Mouse (Mus musculus) liver, embryonic 14.5 days (tissue): ENCODE results near the gene Ang4. TPM values are rescaled to one million over a fixed set of nuclear protein-coding genes. Genes with fewer than 3 reads are reported as not detected.
A peak's percentile ranks its signal among the peaks of the same experiment; 100 is the strongest.

Experiments
- ATAC-seq: fragments of 200-750 bp; cut with Nextera tagmentation; 2 replicates; pipeline ENCODE4 v1.8.0; 2017; ENCODE audit warnings: moderate number of reproducible peaks, mild to moderate bottlenecking, moderate library complexity; ENCODE audit not compliant: insufficient read depth
- DNase-seq, 3 experiments: peaks; one replicate each; pipeline ENCODE4 v3.0.0-alpha.2; 2012 to 2013; ENCODE audit warnings: low read depth in 3 of 3, low spot score in 3 of 3
- H3K27ac ChIP-seq: fragments of 300-500 bp; sonication (generic); 2 replicates; pipeline ENCODE4 v1.5.1; 2014; ENCODE audit warnings: moderate library complexity, mild to moderate bottlenecking, control low read depth, inconsistent platforms
- H3K27me3 ChIP-seq: fragments of 300-500 bp; sonication (generic); 2 replicates; pipeline ENCODE4 v1.6.1; 2014; ENCODE audit warnings: mild to moderate bottlenecking, low read length, moderate library complexity; ENCODE audit not compliant: control insufficient read depth, insufficient read depth
- H3K36me3 ChIP-seq: fragments of 300-500 bp; sonication (generic); replicated peaks from 2 replicates; pipeline ENCODE4 v1.6.1; 2014; ENCODE audit warnings: low read depth; ENCODE audit not compliant: control insufficient read depth, insufficient read depth
- H3K4me1 ChIP-seq, 2 experiments: fragments of 200-500 bp in 1 of 2; fragments of 300-500 bp in 1 of 2; sonication (generic) in 1 of 2; replicated peaks; 2 replicates each; pipeline ENCODE4 v1.6.1; 2012 to 2014; ENCODE audit warnings: antibody characterized with exemption in 1 of 2, inconsistent platforms in 1 of 2, low read length in 1 of 2; ENCODE audit not compliant: control insufficient read depth in 2 of 2, insufficient read depth in 2 of 2
- H3K4me2 ChIP-seq: fragments of 300-500 bp; sonication (generic); 2 replicates; pipeline ENCODE4 v1.6.1; 2014; ENCODE audit warnings: low read depth, mild to moderate bottlenecking, control low read depth, moderate library complexity
- H3K4me3 ChIP-seq, 2 experiments: fragments of 200-500 bp in 1 of 2; fragments of 300-500 bp in 1 of 2; sonication (generic) in 1 of 2; 2 replicates each; pipeline ENCODE4 v1.5.1; 2012 to 2014; ENCODE audit warnings: low read depth in 2 of 2, low read length in 2 of 2, mild to moderate bottlenecking in 2 of 2, control low read depth in 1 of 2, inconsistent platforms in 1 of 2, moderate library complexity in 1 of 2; ENCODE audit not compliant: insufficient read depth in 1 of 2
- H3K9ac ChIP-seq: fragments of 300-500 bp; sonication (generic); replicated peaks from 2 replicates; pipeline ENCODE4 v1.6.1; 2014; ENCODE audit warnings: mild to moderate bottlenecking, control low read depth, moderate library complexity
- H3K9me3 ChIP-seq: fragments of 300-500 bp; sonication (generic); 2 replicates; pipeline ENCODE4 v1.6.1; 2016; ENCODE audit warnings: low read length, mixed read lengths; ENCODE audit not compliant: control insufficient read depth
- CTCF ChIP-seq: IDR thresholded peaks from 2 replicates; pipeline ENCODE4 v1.5.1; 2016; ENCODE audit warnings: antibody characterized with exemption, low read depth, control low read depth
- EP300 ChIP-seq: IDR thresholded peaks from 2 replicates; pipeline ENCODE4 v1.6.1; 2016; ENCODE audit warnings: antibody characterized with exemption, low read depth
- WGBS: fragments of 180-500 bp; shearing (Covaris S2); extraction: QIAGEN DNeasy Blood & Tissue Kit; methylation state at CpG from one replicate; pipeline ENCODE4 v1.1.7; 2014; ENCODE audit not compliant: insufficient replicate concordance; 5-methylcytosine and 5-hydroxymethylcytosine counted together
- polyA plus RNA-seq, 2 experiments: library from polyadenylated mRNA; depleted of rRNA in 1 of 2; stranded (reverse) in 1 of 2; unstranded in 1 of 2; fragments of >200 nt; fragmentation: Nextera tagmentation in 1 of 2; extraction: Ambion mirVana in 1 of 2; gene quantifications; 2 replicates each; pipeline versions ENCODE4 v1.2.1 to v1.2.3; 2012 to 2014

Gene Ang4
- polyA plus RNA-seq (2012; rRNA removed) (not detected in 2 replicates), polyA plus RNA-seq (2014; fragmentation: Nextera tagmentation; extraction: Ambion mirVana) (not detected in 2 replicates)

DNA sequence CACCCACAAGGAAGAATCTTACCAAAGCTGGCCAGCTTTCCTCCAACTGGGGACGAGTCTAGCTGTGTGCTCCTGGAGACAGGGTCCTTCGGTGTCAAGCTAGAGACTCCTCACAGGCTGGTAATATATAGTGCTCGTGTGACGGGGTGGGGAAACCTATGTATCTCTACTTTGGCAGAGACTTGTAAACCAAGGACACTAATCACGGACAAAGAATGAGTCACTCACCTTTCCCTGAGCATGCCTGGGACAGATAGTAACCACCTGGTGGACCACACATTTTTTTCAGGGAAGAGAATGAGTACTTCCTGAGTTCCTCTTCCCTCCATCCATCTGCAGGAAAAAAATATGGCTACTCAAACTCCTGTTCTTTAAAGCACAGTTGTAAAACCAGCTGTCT lies at the start of gene Ang4:
TSS of gene Ang4 (minus strand) at position 101 of the 400 bp plus-strand sequence.
- Histone ChIP-seq H3K9ac (no peak within 1 kb of the TSS), H3K36me3 (no peaks in the 10 kb centered on the region), H3K9me3 (no peaks in the 10 kb centered on the region), H3K27me3 (no peaks in the 10 kb centered on the region), H3K4me1 (no peaks in the 10 kb centered on the region), H3K4me3 (no peak within 1 kb of the TSS), H3K27ac (no peak within 1 kb of the TSS), H3K4me2 (no peak within 1 kb of the TSS)
- DNase-seq (no peak), ATAC-seq (no peak)
- WGBS = 50% methylated on average over 5 of the region's 5 CpGs
- TF ChIP-seq CTCF (no peak), EP300 (no peak)

DNA sequence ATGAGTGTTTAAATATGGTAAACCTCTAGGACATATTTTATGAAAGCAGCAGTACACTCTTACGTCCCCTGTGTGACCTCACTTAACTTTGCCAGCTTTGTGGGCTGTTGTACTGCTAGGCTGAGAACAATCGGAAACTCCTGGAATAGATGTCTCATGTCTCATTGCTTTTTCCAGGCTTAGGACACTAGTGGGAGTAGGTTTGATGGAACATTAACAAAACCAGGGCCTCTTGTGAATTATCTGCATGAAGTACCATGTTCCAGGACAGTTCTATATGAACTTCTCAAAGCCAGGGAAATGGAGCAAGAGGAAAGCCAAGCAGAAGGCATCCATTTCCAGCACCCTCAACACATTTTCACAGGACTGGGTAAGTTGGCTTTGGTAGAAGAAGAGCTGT lies 26.4 kb upstream of the Ang4 start, which contains the start of gene AY358078:
TSS of gene AY358078 (plus strand) at position 301 of the 400 bp plus-strand sequence.
- Histone ChIP-seq H3K27ac (no peak within 1 kb of the TSS), H3K4me2 (no peak within 1 kb of the TSS), H3K27me3 (no peaks in the 10 kb centered on the region), H3K9ac (no peak within 1 kb of the TSS), H3K9me3 (no peaks in the 10 kb centered on the region), H3K4me3 (no peak within 1 kb of the TSS), H3K36me3 (no peaks in the 10 kb centered on the region), H3K4me1 (no peaks in the 10 kb centered on the region)
- no peak for TF ChIP-seq CTCF
- TF ChIP-seq EP300 = no peak
- DNase-seq = no peak
- WGBS = 70% methylated on average over 2 of the region's 2 CpGs
- no peak for ATAC-seq

DNA sequence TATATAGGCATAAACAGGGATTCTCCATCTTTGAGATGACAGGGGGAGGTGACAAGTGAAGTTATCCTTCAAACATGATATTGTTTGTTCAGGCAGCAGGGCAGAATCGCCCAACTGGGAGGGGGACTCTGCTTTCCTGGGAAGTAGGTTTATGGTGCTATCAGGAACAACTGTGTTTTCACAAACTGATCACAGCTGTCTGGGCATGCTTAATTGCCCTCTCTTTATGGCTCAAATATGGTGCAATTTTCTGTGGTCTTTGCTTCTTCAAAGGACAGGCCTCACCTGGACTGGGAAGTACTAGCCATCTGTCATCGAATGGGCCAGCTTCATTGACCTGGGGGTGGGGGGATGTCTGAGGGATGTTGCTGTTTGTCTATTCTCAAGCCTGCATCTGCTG lies 20.7 kb upstream of the Ang4 start:
- no peaks in the 10 kb centered on the region for H3K4me1 ChIP-seq
- DNase-seq (no peak), ATAC-seq (no peak)
- H3K4me3 ChIP-seq = no peak overlapping the region
- no peaks in the 10 kb centered on the region for H3K27me3 ChIP-seq
- H3K9me3 ChIP-seq = no peaks in the 10 kb centered on the region
- H3K4me2 ChIP-seq = no peak overlapping the region
- TF ChIP-seq CTCF (no peak), EP300 (no peak)
- no peak overlapping the region for H3K9ac ChIP-seq
- 27% methylated on average over 2 of the region's 2 CpGs for WGBS
- no peak overlapping the region for H3K27ac ChIP-seq
- no peaks in the 10 kb centered on the region for H3K36me3 ChIP-seq

DNA sequence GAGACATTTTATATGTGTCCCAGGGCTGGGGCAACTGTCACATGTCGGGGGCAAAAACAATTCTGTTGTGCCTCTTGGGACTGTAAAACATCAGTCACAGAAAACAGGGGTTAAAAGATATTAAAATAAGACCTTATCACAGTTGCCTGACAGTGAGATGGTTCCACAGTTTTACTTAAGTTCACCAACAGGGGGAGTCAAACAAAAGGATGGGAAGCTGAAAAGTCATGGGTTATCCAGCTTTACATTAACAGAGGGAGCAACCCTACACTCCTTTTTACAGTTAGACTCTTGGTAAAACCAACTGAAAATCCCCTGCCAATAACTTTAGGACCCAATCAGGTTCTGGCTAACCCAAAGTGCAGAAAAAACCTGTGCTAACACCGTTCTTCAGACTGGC lies 15.8 kb upstream of the Ang4 start:
- 47% methylated on average over 2 of the region's 2 CpGs for WGBS
- no peak overlapping the region for H3K4me3 ChIP-seq
- no peaks in the 10 kb centered on the region for H3K27me3 ChIP-seq
- DNase-seq (no peak), ATAC-seq (no peak)
- TF ChIP-seq CTCF (peak; percentile 3; the same call in 1 of the 2 replicates), EP300 (no peak)
- no peaks in the 10 kb centered on the region for H3K36me3 ChIP-seq
- H3K4me1 ChIP-seq = no peaks in the 10 kb centered on the region
- no peaks in the 10 kb centered on the region for H3K9me3 ChIP-seq
- no peak overlapping the region for H3K27ac ChIP-seq
- no peak overlapping the region for H3K4me2 ChIP-seq
- no peak overlapping the region for H3K9ac ChIP-seq

DNA sequence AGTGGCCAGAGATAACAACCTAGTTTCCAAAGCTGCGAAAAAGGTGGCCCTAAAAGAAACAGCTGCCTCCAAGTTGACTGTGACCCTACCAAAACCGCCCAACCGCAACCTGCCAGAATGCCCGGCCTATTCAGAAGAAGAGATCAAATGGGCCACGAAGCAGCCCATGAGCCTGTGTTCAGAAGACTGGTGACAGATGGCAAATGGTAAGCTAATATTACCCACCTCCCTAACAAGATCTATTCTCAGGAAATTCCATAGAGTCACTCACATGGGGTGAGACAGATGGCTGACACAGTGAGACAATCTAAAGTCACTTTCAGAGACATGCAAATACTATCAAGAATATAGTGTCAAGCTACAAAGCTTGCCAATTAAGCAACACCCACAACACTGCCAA lies 13.7 kb upstream of the Ang4 start:
- no peaks in the 10 kb centered on the region for H3K36me3 ChIP-seq
- H3K4me3 ChIP-seq = no peak overlapping the region
- no peak for TF ChIP-seq EP300
- no peak for TF ChIP-seq CTCF
- no peak overlapping the region for H3K27ac ChIP-seq
- no peaks in the 10 kb centered on the region for H3K9me3 ChIP-seq
- H3K27me3 ChIP-seq = no peaks in the 10 kb centered on the region
- H3K9ac ChIP-seq = no peak overlapping the region
- DNase-seq (no peak), ATAC-seq (no peak)
- WGBS = 62% methylated on average over 5 of the region's 5 CpGs
- no peak overlapping the region for H3K4me2 ChIP-seq
- H3K4me1 ChIP-seq = no peaks in the 10 kb centered on the region
